Mouse (Mus musculus) heart, adult 10 weeks (tissue): ENCODE data around the gene Olfr1226. TPM values are rescaled to one million over a fixed set of nuclear protein-coding genes. Genes with fewer than 3 reads are reported as not detected.

Source experiments
- polyA plus RNA-seq: library from polyadenylated mRNA; stranded (reverse); fragments of 350-450 nt; fragmentation: Illumina TruSeq; extraction: RNeasy Lipid Tissue Mini Kit (QIAGEN cat#74804); gene quantifications from one replicate; pipeline ENCODE4 v1.2.3, GENCODE M21; 2014; ENCODE audit warnings: low read depth, low replicate concordance

The Olfr1226 gene
- not detected for polyA plus RNA-seq

GRCm38 (mm10) chr2:89199948-89200347 lies at the start of gene Olfr1226:
Gene Olfr1226 (minus strand): TSS chr2:89200048.

DNA sequence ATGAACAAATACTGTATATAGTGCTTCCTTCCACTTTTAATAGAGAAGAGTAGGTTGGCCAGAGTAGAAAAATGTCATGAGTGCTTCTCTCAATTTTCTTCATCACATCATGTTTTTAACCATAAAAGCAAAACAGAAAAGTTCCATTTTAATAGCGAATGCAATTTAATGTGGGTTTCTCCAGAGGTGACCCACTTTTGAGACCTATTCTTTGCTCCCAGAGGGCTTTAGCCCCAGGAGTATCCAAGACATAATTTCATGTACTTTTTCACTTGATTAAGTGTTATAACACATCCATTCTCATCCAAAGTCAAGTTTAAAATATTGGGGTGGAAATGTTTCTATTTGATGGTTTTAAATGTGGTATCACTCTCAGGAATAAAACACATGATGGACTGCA lies 25.3 kb downstream of the Olfr1226 start, which contains the start of gene Olfr1225:
Olfr1225 (minus strand) TSS at position 101 of the 400 bp plus-strand sequence.

GRCm38 (mm10) chr2:89163991-89164390 lies 35.9 kb downstream of the Olfr1226 start, which contains the start of gene Olfr1224-ps1:
Gene Olfr1224-ps1 (minus strand): TSS chr2:89164091.

GRCm38 (mm10) chr2:89151460-89151859 lies 48.4 kb downstream of the Olfr1226 start, which contains the start of gene Olfr1223:
Gene Olfr1223 (minus strand): TSS chr2:89151560.

Other genes starting within 250 kb of the Olfr1226 start
- not detected for gene Olfr1212, start 246.1 kb downstream of the Olfr1226 start, polyA plus RNA-seq
- gene Gm13762, start 219.8 kb downstream of the Olfr1226 start, polyA plus RNA-seq = not detected
- not detected for gene Olfr1214, start 207.4 kb downstream of the Olfr1226 start, polyA plus RNA-seq
- not detected for gene Olfr1215, start 193.1 kb downstream of the Olfr1226 start, polyA plus RNA-seq
- gene Olfr1216, start 181.7 kb downstream of the Olfr1226 start, polyA plus RNA-seq = not detected
- not detected for gene Olfr1217, start 168.0 kb downstream of the Olfr1226 start, polyA plus RNA-seq
- gene Olfr1218, start 138.9 kb downstream of the Olfr1226 start, polyA plus RNA-seq = not detected
- not detected for gene Olfr1219, start 116.5 kb downstream of the Olfr1226 start, polyA plus RNA-seq
- not detected for gene Olfr1220, start 93.2 kb downstream of the Olfr1226 start, polyA plus RNA-seq
- gene Olfr1221, start 82.8 kb downstream of the Olfr1226 start, polyA plus RNA-seq = not detected
- gene Olfr1222, start 67.0 kb downstream of the Olfr1226 start, polyA plus RNA-seq = not detected
- gene Olfr1223, start 48.5 kb downstream of the Olfr1226 start, polyA plus RNA-seq = not detected
- gene Olfr1224-ps1, start 36.0 kb downstream of the Olfr1226 start, polyA plus RNA-seq = not detected
- not detected for gene Olfr1225, start 25.4 kb downstream of the Olfr1226 start, polyA plus RNA-seq
- not detected for gene Olfr1228, start 54.0 kb upstream of the Olfr1226 start, polyA plus RNA-seq
- gene Olfr1229, start 88.0 kb upstream of the Olfr1226 start, polyA plus RNA-seq = not detected
- gene Olfr1230, start 97.2 kb upstream of the Olfr1226 start, polyA plus RNA-seq = not detected
- not detected for gene Olfr1231, start 107.0 kb upstream of the Olfr1226 start, polyA plus RNA-seq
- gene Olfr1232, start 129.6 kb upstream of the Olfr1226 start, polyA plus RNA-seq = not detected
- not detected for gene Olfr1233, start 142.3 kb upstream of the Olfr1226 start, polyA plus RNA-seq
- not detected for gene Olfr1234, start 164.8 kb upstream of the Olfr1226 start, polyA plus RNA-seq
- gene Olfr1238, start 209.6 kb upstream of the Olfr1226 start, polyA plus RNA-seq = not detected
- not detected for gene Olfr1239, start 220.4 kb upstream of the Olfr1226 start, polyA plus RNA-seq
- not detected for gene Olfr1240, start 243.0 kb upstream of the Olfr1226 start, polyA plus RNA-seq